Mouse (Mus musculus): ENCODE results near the gene Fbln2. TPM values are rescaled to one million over a fixed set of nuclear protein-coding genes. Genes with fewer than 3 reads are reported as not detected.

Gene Fbln2
- polyA plus RNA-seq, 1 experiment from 2014 or later: 7.3 TPM

DNA sequence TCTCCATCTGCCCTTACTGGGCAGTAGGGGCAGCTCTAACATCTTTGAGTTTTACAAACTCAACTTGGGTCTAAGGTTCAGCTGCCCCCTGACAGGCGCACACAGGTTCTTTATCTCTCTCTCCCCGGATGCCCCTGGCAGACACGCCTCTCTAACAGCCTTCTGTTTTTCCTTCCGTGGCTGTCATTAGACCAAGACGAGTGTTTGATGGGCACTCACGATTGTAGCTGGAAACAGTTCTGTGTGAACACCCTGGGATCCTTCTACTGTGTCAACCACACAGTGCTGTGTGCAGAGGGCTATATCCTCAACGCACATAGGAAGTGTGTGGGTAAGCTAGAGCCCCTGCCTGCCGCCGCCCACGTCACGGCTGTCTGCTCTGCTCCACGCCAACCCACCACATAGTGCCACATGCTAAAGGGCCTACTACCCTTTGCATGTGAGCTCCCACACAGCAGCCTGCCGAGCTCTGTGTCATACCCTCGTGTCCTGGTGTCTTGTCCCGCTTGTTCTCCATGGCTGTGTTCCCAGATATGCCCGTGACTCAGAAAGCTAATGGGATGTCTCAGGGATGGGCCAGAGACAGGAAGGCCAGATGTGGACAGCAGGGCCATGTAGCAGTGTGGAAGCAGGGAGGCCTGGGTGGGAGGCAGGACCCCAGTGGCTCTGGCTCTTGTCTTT lies 47.3 kb downstream of the Fbln2 start:
- Histone ChIP-seq H3K4me2 (ENCODE audit: low read length) (no peak overlapping the region), H3K9ac (ENCODE audit: low read length) (no peak overlapping the region), H3K36me3 (ENCODE audit: control insufficient read depth, insufficient read depth, low read length) (no peaks in the 10 kb centered on the region), H3K9me3 (replicated peaks; ENCODE audit: control insufficient read depth, low read length) (no peaks in the 10 kb centered on the region), H3K4me1 (ENCODE audit: control insufficient read depth, insufficient read depth, low read length) (no peaks in the 10 kb centered on the region), H3K27ac (ENCODE audit: low read depth, low read length) (no peak overlapping the region), H3K27me3 (replicated peaks; ENCODE audit: control insufficient read depth, insufficient read depth, low read length) (no peaks in the 10 kb centered on the region), H3K4me3 (ENCODE audit: low read depth, low read length) (no peak overlapping the region)
- ATAC-seq (no peak), DNase-seq (ENCODE audit: low spot score) (no peak)
- WGBS: 86% methylated on average over 16 of the region's 16 CpGs

- Histone ChIP-seq H3K4me1 (ENCODE audit: control insufficient read depth, insufficient read depth, low read length) (no peaks in the 10 kb centered on the region), H3K27ac (ENCODE audit: low read depth, low read length) (no peak overlapping the region), H3K9ac (ENCODE audit: low read length) (no peak overlapping the region), H3K4me3 (ENCODE audit: low read depth, low read length) (no peak overlapping the region), H3K4me2 (ENCODE audit: low read length) (no peak overlapping the region), H3K9me3 (replicated peaks; ENCODE audit: control insufficient read depth, low read length) (no peaks in the 10 kb centered on the region), H3K27me3 (replicated peaks; ENCODE audit: control insufficient read depth, insufficient read depth, low read length) (no peaks in the 10 kb centered on the region), H3K36me3 (ENCODE audit: control insufficient read depth, insufficient read depth, low read length) (no peaks in the 10 kb centered on the region)
- 85% methylated on average over 7 of the region's 8 CpGs for WGBS
- ATAC-seq (no peak), DNase-seq (ENCODE audit: low spot score) (no peak)
Observed at GRCm38 (mm10) chr6:91260347-91260986, 48.2 kb downstream of the Fbln2 start.

GRCm38 (mm10) chr6:91260987-91261367 lies 48.7 kb downstream of the Fbln2 start:
- H3K9ac ChIP-seq (ENCODE audit: low read length): no peak overlapping the region
- H3K4me1 ChIP-seq (ENCODE audit: control insufficient read depth, insufficient read depth, low read length): peaks cover 3% of the 10 kb centered on the region; the same call in 1 of the 2 replicates
- no peaks in the 10 kb centered on the region for H3K9me3 ChIP-seq (replicated peaks; ENCODE audit: control insufficient read depth, low read length)
- no peaks in the 10 kb centered on the region for H3K27me3 ChIP-seq (replicated peaks; ENCODE audit: control insufficient read depth, insufficient read depth, low read length)
- H3K4me2 ChIP-seq (ENCODE audit: low read length): no peak overlapping the region
- no peak for ATAC-seq
- no peak for DNase-seq (ENCODE audit: low spot score)
- no peak overlapping the region for H3K4me3 ChIP-seq (ENCODE audit: low read depth, low read length)
- 42% methylated on average over 3 of the region's 3 CpGs for WGBS
- H3K36me3 ChIP-seq (ENCODE audit: control insufficient read depth, insufficient read depth, low read length): no peaks in the 10 kb centered on the region
- no peak overlapping the region for H3K27ac ChIP-seq (ENCODE audit: low read depth, low read length)

DNA sequence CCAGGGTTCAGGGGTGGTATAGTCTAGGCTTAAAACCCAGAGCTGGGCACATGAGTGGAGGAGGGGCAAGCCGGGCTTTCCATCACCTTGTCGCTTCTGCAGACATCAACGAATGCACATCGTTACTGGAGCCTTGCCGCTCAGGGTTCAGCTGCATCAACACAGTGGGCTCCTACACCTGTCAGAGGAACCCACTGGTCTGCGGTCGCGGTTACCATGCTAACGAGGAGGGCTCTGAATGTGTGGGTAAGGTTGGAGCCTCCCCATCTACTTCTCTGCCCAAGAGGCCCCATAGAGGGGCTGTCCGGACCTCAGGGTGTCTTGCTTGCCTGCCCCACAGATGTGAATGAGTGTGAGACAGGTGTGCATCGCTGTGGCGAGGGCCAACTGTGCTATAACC lies 53.4 kb downstream of the Fbln2 start:
- Histone ChIP-seq H3K4me3 (ENCODE audit: low read depth, low read length) (no peak overlapping the region), H3K27ac (ENCODE audit: low read depth, low read length) (peak overlapping the region; percentile 15; the same call in 1 of the 2 replicates), H3K9me3 (replicated peaks; ENCODE audit: control insufficient read depth, low read length) (no peaks in the 10 kb centered on the region), H3K27me3 (replicated peaks; ENCODE audit: control insufficient read depth, insufficient read depth, low read length) (no peaks in the 10 kb centered on the region), H3K9ac (ENCODE audit: low read length) (no peak overlapping the region), H3K4me1 (ENCODE audit: control insufficient read depth, insufficient read depth, low read length) (peaks cover 3% of the 10 kb centered on the region; the same call in 1 of the 2 replicates), H3K36me3 (ENCODE audit: control insufficient read depth, insufficient read depth, low read length) (no peaks in the 10 kb centered on the region), H3K4me2 (ENCODE audit: low read length) (no peak overlapping the region)
- WGBS: 63% methylated on average over 12 of the region's 12 CpGs
- DNase-seq (ENCODE audit: low spot score): no peak
- ATAC-seq: no peak

DNA sequence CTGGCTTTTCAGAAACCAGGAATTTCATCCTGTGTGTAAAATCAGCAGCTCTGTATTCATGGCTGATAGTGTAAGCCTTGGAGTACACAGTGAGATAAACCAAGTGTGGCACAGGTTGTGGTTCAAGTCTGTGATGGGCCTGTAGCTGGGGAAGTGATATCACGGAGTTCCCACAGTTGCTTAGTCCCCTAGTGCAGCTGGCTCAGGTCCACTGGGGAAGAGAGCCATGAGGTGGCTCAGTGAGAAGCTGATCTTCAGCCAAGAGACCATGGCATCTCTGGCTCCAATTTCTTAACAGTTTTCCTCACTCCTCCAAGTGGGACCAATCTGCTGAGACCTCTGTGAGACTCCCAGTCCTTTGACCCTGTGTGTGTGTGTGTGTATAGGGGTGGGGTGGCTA lies 54.4 kb downstream of the Fbln2 start:
- no peaks in the 10 kb centered on the region for H3K36me3 ChIP-seq (ENCODE audit: control insufficient read depth, insufficient read depth, low read length)
- DNase-seq (ENCODE audit: low spot score) (no peak), ATAC-seq (no peak)
- H3K4me3 ChIP-seq (ENCODE audit: low read depth, low read length): no peak overlapping the region
- H3K9me3 ChIP-seq (replicated peaks; ENCODE audit: control insufficient read depth, low read length): no peaks in the 10 kb centered on the region
- peaks cover 3% of the 10 kb centered on the region; the same call in 1 of the 2 replicates for H3K4me1 ChIP-seq (ENCODE audit: control insufficient read depth, insufficient read depth, low read length)
- H3K9ac ChIP-seq (ENCODE audit: low read length): no peak overlapping the region
- H3K27me3 ChIP-seq (replicated peaks; ENCODE audit: control insufficient read depth, insufficient read depth, low read length): no peaks in the 10 kb centered on the region
- H3K27ac ChIP-seq (ENCODE audit: low read depth, low read length): no peak overlapping the region
- WGBS: 65% methylated on average over 1 of the region's 1 CpGs
- H3K4me2 ChIP-seq (ENCODE audit: low read length): no peak overlapping the region

DNA sequence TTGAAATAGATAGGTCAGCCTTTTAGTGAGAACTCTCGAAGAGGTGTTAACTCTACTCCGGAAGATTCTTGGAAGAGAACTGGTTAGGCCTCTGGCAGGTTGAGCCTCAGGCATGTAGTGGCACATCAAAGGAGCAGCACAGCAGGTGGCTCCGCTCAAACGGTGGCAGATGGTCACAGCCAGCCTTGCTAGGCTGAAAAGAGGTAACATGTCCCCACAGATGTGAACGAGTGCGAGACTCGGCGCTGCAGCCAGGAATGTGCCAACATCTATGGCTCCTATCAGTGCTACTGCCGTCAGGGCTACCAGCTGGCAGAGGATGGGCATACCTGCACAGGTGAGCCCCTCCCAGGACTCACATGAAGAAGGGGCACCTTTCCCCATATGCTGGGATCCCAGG lies 56.1 kb downstream of the Fbln2 start:
- Histone ChIP-seq H3K4me3 (ENCODE audit: low read depth, low read length) (no peak overlapping the region), H3K9ac (ENCODE audit: low read length) (no peak overlapping the region), H3K4me2 (ENCODE audit: low read length) (no peak overlapping the region), H3K36me3 (ENCODE audit: control insufficient read depth, insufficient read depth, low read length) (no peaks in the 10 kb centered on the region), H3K27me3 (replicated peaks; ENCODE audit: control insufficient read depth, insufficient read depth, low read length) (no peaks in the 10 kb centered on the region), H3K9me3 (replicated peaks; ENCODE audit: control insufficient read depth, low read length) (no peaks in the 10 kb centered on the region), H3K27ac (ENCODE audit: low read depth, low read length) (no peak overlapping the region), H3K4me1 (ENCODE audit: control insufficient read depth, insufficient read depth, low read length) (peaks cover 3% of the 10 kb centered on the region; the same call in 1 of the 2 replicates)
- ATAC-seq: 0 out of 2 replicates have a peak, but pooled peaks have one; percentile 62
- WGBS: 45% methylated on average over 9 of the region's 9 CpGs
- DNase-seq (ENCODE audit: low spot score): peak; percentile 59

DNA sequence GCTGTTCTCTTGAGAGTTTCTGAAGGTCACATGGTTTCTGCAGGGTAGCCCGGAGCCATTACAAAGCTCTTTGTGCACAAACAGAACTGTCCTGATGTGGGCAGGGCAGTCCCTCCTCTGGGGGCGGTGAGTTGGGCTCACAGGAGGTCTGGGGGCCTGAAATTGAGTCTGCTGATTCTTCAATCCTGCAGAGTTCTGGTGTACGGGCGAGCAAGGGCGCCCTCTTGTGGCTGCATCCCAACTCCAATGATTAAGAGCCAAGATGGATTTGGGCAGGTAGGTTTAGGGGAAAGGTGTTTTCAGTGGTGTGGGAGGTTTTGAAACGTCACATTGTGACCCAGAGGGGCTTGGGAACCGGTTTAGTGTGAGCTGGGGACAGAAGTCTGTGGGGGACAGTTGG lies 65.3 kb downstream of the Fbln2 start:
- no peaks in the 10 kb centered on the region for H3K36me3 ChIP-seq (ENCODE audit: control insufficient read depth, insufficient read depth, low read length)
- 1% methylated on average over 7 of the region's 7 CpGs for WGBS
- no peak overlapping the region for H3K4me3 ChIP-seq (ENCODE audit: low read depth, low read length)
- no peak overlapping the region for H3K4me2 ChIP-seq (ENCODE audit: low read length)
- 0 out of 2 replicates have a peak, but pooled peaks cover 5% of the 10 kb centered on the region for H3K4me1 ChIP-seq (ENCODE audit: control insufficient read depth, insufficient read depth, low read length)
- H3K27ac ChIP-seq (ENCODE audit: low read depth, low read length): no peak overlapping the region
- ATAC-seq (peak; percentile 40; the same call in 1 of the 2 replicates), DNase-seq (ENCODE audit: low spot score) (peak; percentile 82)
- no peak overlapping the region for H3K9ac ChIP-seq (ENCODE audit: low read length)
- no peaks in the 10 kb centered on the region for H3K9me3 ChIP-seq (replicated peaks; ENCODE audit: control insufficient read depth, low read length)
- H3K27me3 ChIP-seq (replicated peaks; ENCODE audit: control insufficient read depth, insufficient read depth, low read length): no peaks in the 10 kb centered on the region

DNA sequence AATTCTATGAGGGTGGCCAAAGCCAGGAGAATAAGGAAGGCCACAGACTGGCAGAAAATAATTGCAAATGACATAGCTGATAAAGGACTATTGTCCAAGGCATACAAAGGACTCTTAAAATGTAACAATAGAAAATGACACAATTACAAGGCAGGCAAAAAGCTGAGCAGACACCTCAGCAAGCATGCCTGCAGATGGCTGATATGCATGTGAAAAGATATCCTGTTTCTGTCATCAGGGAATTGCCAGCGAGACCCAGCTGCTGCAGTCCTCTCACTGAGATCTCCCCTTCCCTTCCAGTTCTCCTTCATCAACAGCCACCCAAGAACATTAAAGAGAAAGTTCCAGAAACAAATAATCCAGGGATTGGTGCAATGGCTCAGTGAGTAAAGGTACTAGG lies 66.0 kb downstream of the Fbln2 start:
- DNase-seq (ENCODE audit: low spot score): no peak
- H3K27ac ChIP-seq (ENCODE audit: low read depth, low read length): no peak overlapping the region; the same call in 1 of the 2 replicates

GRCm38 (mm10) chr6:91279477-91279876 lies 67.2 kb downstream of the Fbln2 start:
- Histone ChIP-seq H3K27me3 (replicated peaks; ENCODE audit: control insufficient read depth, insufficient read depth, low read length) (no peaks in the 10 kb centered on the region), H3K4me3 (ENCODE audit: low read depth, low read length) (no peak overlapping the region), H3K36me3 (ENCODE audit: control insufficient read depth, insufficient read depth, low read length) (no peaks in the 10 kb centered on the region), H3K9me3 (replicated peaks; ENCODE audit: control insufficient read depth, low read length) (no peaks in the 10 kb centered on the region), H3K4me1 (ENCODE audit: control insufficient read depth, insufficient read depth, low read length) (peaks cover 9% of the 10 kb centered on the region), H3K27ac (ENCODE audit: low read depth, low read length) (no peak overlapping the region), H3K4me2 (ENCODE audit: low read length) (no peak overlapping the region), H3K9ac (ENCODE audit: low read length) (no peak overlapping the region)
- ATAC-seq (no peak), DNase-seq (ENCODE audit: low spot score) (no peak)
- 27% methylated on average over 4 of the region's 4 CpGs for WGBS

More for the DNA sequence above, 66.0 kb downstream of the Fbln2 start:
- Histone ChIP-seq H3K4me3 (ENCODE audit: low read depth, low read length) (no peak overlapping the region), H3K4me1 (ENCODE audit: control insufficient read depth, insufficient read depth, low read length) (0 out of 2 replicates have a peak, but pooled peaks cover 5% of the 10 kb centered on the region), H3K9ac (ENCODE audit: low read length) (no peak overlapping the region), H3K36me3 (ENCODE audit: control insufficient read depth, insufficient read depth, low read length) (no peaks in the 10 kb centered on the region), H3K27me3 (replicated peaks; ENCODE audit: control insufficient read depth, insufficient read depth, low read length) (no peaks in the 10 kb centered on the region), H3K9me3 (replicated peaks; ENCODE audit: control insufficient read depth, low read length) (no peaks in the 10 kb centered on the region), H3K4me2 (ENCODE audit: low read length) (no peak overlapping the region)
- no peak for ATAC-seq
- WGBS: 26% methylated on average over 1 of the region's 1 CpGs

All from forebrain, embryonic 14.5 days (tissue).